Mouse (Mus musculus): ENCODE data around the gene Sox6.
"Not testable (repeated sequence)": the region's sequence is repeated elsewhere in the genome, so short reads cannot be mapped to it uniquely, and the experiment has no call there.

Sox6 gene

DNA sequence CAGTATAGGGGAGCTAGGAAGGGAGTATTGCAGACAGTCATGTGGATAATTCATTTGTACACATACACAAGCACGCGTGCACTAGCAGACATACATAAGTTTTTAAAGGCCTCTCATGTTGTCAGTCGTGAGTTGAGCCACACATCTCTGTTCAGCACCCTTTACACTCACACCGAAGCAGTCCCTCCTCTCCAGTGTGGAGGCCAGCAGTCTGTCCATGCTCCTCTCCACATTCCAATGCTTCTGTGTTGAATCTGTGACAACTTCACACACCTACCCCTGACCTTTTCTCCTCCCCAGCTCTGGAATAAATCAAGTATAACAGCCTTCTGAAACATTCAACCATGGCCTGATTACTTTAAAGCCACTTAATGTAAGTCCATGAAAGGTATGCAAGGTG lies 408.3 kb downstream of the Sox6 start:
- no peak for DNase-seq

DNA sequence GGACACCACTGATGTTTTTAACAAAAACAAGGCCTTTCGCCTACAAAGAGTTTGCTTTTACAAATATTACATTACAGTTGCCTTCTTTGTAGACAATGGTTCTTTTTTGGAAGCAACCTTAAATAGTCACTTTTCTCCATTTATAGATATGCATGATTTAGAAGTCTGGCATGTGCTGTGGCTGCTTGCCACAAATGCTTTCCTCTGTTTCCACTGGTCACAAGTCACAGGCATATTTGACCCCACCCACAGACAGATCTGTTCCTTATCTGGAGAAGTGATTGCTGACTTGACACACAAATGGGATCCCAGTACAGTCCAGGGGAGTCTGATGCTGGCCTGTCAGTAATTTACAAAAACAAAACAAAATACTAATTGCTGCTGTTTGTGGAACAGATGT lies 409.8 kb downstream of the Sox6 start:
- no peak for DNase-seq

DNA sequence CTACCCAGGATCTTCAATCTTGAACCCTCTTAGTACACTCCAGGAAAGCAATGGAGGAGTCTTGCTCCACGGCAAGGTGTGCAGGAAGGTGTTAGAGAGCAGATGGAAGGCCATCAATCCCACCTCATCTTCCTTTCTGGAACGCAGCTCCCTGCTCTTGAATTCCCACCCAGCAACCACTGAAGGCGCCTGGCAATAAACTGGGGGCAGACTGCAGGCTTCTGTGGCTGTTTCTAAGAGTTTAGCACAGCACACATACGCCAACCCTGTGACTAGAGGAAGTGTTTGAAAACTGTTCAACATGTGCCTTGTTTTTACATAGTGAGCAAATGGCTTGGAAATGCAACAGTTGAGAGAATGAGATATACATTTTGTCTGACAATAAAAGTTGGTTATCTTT lies 412.6 kb downstream of the Sox6 start:
- no peak for DNase-seq

DNA sequence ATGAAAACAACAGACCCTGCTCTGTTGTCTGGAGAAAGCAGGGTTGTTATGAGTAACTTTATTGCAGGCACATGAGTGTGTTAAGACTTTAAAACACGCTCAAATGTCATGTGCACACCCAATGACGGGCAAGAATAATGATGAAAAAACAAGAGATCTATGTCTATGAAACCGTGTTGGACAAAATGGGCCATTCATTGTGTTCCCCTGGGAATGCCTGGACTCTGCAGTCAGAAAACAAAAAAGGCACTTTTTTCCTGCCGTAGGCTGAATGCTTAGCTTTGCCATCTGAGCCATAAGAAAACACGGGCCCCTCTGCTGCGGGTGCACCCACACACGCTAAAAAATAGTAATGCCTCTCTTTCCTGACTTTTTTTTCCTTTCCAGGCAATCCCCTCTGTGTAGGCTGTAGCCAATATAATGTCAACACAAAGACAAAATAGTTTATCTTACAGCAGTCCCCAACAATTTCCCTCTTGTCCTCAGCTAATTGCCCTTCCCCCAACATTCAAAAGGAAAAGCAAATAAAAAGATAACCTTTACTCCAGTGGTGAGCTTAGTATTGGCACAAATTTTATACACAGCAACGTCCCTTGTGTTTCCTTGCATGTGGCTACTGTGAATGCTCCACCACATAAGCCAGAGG lies 413.6 kb downstream of the Sox6 start:
- no peak for DNase-seq

DNA sequence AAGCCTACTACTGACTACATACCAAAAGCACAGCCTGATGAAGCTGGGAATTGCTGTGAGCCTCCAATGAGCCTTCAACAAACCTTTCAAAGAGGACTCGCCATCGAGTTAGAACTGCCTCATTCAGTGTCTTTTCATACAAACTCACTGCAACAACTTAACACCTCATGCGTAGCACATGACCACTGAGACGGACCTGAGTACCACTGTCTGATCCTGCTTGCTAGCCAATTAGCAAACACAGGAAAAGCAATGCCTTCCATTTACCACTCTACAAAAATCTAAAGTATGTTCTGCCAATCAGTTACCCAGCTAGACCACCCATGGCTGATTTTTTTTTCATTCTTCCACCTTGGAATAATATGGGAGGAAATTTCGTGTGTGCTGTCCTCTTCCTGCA lies 414.1 kb downstream of the Sox6 start:
- no peak for DNase-seq

DNA sequence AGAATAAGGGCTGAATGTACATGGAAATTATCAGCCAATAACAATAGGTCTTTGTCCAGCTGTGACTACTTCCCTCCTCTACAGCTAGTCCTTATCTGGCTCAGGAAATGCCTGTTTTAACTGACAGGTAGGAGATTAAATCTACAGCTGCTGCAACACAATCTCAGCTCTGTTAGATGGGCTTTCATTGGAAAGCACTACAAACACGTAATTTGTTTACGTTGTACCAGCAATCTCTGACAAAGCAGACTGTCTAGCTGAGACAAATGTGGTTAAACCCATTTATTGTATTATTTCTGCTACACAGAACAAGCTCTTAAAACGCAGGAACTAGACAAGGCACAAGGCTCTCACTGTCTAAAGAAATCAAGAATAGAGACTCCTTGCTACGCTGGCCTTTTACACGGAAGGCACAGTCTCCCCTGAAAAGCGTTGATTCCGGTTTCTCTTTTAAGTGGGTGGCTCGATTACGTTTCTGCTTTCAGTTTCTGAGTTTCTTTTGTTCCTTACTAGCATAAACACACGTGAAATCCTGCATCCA lies 422.8 kb downstream of the Sox6 start:
- DNase-seq: no peak

DNA sequence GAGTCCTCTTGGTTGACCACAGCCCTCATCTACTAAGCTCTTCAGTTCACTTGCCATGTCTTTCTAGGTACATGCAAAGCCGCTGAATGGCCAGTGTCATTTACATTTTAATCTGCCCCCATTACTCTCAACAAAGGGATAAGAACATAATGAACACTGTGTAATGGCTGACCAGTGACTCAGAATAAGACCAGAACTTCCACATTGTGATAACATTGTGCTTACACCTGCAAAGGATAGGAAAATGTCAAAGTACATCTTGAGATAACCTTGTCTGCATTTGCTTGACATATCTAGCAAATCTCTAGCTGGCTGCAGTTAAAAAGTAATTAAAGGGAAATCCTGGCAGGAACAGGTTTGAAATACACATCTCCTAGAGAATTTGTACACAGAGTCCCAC lies 431.1 kb downstream of the Sox6 start:
- no peak for DNase-seq

DNA sequence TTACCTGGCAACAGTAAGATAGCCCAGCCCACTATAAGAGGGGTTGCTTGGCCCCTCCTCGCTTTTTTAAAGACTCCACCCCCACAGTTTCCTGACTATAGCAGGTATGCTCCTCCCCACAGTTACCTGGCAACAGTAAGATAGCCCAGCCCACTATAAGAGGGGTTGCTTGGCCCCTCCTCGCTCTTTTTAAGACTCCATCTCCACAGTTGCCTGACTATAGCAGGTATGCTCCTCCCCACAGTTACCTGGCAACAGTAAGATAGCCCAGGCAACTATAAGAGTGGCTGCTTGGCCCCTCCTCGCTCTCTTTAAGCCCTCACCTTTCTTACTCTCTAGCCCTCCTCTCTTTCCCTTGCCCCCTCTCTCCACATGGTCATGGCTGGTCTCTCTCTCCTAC lies 432.5 kb downstream of the Sox6 start:
- DNase-seq: not testable (repeated sequence)

DNA sequence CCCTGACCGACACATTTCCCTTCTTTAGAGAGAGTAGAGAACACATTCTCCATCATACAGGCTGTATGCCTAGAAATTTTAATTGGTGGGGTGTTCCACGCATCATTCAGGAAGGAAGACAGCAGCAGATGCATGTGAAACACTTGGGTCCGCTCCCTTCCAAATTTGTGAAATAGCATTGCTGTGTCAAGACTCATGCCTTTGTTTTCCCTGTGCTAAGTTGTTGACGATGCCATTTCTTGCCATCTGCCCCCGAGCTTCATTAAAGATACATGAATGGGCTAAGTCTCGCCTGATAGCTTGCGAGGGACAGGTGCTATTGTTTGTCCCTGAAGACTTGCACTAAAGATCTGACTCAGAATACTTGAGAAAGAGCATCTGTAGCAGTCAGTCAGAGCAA lies 433.7 kb downstream of the Sox6 start:
- no peak for DNase-seq

DNA sequence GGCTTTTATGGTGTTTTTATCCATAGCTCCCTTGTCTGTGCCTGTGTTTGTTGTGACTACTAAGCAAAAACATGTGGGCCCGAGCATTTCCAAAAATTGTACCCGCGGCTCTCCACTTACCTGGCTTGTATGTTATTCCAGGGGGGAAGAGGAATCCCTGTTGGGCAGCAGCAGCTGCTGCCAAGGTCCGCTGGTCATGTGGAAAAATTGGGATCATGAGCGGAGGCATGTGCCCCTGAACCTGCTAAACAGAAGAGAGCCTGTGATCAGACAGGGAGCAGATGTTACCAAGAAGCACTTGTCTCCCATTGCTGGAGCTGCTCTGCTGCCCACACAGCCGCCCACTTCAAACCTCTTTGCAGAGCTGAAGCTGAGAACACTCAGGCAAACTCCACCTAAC lies 441.2 kb downstream of the Sox6 start:
- DNase-seq: no peak

DNA sequence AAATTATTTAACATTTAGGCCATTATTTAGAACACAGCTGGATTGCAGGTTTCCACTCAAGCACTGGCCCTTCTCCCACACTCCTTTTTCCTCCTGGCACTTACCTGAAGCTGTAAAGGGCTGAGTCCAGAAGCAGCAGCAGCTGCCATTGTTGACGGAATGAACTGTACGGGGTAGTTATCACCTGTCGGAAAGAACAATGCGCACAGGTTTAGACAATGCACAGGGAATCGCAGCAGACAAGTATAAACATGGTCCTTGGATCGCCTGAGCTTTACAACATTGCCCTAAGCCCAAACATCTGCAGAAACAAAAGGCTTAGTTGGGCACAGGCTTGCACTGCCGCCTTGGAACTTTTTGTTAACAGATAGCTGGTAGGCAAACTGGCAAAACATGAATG lies 458.1 kb downstream of the Sox6 start:
- DNase-seq: no peak

DNA sequence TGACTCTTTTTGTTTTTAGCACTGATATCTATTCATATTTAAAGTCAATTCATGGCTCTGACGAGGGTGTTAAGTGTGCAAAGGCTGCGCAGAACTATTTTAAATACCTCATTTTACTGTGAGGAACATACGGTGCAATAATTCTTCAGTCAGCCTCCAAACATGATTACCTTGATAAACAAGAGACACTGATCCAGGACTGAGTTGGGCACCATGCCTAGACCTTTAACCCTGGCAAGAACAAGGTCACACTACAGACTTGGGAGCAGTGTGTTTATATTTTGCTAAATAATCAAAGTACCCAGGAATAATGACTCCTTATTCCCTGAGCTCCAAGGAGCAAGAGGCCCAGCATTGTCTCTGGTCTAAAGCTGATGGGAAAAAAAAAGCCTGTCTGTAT lies 458.8 kb downstream of the Sox6 start:
- DNase-seq: no peak

DNA sequence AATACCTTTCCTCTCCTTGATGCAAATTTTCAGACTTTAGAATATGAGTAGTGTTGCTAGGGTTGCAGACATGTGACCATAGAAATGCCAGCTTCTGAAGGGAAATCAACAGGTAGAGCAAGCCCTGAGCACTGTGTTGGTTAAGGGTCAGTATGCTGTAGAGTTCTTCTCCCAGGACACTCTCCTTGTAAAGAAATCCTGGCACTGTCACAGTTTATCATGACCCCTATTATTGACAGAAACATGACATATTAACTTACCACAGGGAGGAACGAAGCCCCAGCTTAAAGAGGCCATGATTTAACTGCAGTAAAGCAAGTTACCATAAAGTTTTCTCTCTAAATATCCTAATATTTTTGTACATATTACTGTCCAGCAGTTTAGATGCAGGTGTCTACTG lies 462.2 kb downstream of the Sox6 start:
- no peak for DNase-seq

DNA sequence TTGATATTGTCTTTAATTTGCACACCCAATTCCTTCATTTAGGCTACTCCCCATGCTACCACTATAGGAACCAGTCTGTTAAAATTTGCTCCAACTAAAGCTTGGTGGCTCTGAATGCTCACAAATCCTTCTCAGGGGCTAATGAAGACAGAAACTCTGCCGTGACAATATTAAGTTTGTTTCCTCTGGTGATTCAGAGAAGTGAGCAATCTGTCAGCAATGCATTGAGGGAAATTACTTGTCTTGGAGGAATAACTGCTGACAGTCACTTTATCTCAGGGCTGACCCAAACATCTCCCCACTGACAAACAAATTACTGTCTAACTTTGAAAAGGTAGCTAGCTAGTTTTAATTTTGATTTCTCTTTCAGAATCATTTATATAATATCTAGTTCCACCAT lies 463.8 kb downstream of the Sox6 start:
- no peak for DNase-seq

DNA sequence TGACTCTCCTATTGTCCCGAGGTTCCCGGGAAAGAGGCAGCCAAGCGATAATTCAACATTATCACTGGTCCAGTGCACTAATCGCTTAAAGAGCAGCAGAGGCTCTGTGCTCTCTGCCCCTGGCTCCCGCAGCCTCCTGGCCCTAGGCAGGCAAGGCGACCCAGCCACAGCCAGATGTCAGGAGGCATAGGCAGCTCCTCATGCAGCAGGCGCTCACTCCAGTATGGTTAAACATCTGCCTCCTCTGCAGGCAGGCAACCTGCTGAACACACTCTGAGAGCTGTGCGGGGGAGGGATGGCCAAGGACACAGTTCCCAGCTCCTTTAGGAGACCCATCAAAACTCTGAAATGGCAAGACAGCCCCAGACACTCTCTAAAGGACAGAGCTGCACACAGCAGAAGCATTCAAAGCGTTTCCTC lies 469.8 kb downstream of the Sox6 start:
- no peak for DNase-seq

DNA sequence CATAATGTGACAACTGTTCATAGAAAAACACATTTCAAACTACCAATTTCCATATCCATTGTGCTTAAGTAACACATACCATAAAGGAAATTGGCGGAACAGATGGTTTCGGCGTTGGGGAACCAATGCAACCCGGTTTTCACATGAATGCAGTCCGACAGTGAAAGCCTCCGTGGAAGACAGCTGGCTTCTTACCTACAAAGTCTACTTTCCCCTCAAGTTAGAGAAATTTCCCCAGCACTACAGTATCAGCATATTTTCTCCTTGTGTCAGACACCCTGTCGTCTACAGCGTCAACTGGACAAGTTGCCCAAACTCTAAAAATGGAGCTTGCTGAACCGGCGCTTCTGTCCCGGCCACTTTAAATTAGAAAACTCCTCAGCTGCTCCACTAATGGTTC lies 470.3 kb downstream of the Sox6 start:
- DNase-seq: no peak

DNA sequence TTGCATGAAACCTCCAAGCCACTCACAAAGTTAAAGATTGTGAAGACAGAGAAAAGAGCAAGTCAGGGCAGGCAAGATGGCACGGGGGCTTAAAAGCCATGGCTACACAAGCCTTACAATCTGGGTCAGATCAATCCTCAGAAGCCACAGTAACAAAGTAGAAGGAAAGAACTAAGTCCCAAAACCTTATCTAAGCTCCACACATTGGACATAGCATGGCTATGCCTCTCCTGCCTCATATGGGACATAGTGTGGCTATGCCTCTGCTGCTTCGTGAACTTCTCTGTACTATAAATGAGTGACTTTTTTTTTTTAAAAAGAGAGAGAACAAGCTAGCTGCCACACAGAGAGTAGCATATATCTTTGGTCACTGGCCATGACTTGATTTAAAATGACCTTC lies 471.8 kb downstream of the Sox6 start:
- no peak for DNase-seq

DNA sequence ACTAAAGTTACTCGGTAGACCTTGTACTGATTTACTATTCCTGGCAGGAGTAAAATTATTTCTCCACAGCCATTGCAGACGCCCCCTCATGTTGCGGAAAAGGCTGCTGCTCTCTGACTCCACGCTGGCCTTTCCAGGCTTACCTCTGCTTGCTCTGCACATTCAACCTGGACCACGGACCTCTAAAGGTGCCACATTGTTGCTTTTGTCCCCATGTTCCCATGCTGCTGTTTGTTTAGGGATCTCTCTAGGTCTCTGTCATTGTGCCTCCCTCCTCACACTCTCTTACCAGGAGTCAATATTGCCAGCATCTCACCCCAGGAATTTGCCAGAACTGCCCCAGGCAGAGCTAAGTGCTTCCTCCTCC lies 473.6 kb downstream of the Sox6 start:
- DNase-seq: no peak

DNA sequence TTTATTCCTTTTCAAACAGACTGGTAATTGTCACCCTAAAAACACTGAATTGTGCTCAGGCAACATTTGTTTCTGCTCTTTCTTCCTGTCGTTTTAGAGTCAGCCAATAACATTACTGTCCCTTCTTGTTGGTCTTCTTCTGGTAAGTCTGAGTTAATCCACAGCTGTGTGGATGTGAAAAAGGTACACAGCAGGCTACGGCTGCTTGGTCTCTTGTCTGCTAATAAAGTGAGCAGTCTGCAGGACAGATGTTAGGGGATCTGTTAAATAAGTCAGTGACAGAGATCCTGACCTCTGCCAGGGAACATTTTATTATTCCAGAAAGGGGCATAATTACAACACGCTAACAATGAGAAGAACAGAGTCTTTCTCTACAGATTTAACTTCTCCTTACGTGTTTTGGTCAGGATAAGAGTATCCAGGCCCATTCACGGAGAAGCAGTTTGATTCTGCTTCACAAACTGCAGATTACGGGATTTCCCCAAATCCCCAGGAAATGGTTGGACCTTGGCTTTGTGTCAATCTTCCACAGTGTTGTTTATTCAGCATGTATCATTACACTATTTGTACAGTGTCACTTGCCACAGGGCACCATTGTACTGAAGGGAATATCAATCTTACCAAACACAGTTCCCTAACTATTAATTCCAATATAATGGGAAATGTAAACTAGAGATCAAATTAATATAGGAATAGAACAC lies 474.1 kb downstream of the Sox6 start:
- no peak for DNase-seq

DNA sequence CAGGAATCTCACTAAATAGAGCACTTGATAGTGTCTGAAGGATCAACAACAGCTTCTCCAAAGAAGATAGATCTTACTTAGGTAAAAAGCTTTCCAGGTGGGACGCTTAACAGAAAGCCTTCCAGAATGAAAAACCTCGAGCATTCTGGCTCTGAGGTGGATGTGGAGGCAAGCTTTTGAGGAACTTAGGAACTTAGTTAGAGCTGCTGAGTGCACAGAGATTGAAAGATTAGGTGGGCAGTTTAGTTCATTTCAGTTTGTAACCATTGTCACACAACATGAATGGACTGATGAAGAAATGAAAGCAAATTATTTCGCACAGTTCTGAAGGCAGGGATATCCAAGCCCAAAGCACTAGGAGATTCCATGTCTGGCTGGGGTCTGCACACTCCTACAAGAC lies 481.9 kb downstream of the Sox6 start:
- DNase-seq: no peak

DNA sequence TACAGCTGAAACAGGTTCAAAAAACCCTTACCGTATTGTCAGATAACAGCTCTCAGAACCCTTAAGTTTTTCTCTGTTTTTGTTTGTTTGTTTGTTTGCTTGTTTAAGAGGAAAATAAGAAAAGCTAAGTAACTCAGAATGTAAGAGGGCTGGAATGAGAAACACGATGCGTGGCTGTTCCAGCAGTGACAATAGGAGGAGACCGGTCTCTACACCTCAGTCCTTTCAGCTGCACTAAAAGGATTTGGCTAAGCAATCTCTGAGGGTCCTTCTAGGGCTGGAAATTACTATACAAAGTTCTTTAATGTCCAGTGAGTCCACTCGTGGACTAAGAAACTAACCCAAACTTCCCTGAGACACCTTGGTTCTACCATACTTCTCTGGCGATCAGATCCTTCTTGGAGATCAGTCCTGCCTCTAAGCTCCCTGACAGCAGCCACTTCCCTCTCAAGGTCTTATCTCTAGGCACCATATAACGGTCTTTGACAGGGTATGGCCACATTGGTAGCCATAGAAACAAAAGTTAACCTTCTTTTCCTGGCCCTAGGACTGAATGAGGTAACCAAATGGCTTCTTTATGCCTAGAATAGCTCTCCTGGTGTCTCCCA lies 488.3 kb downstream of the Sox6 start:
- DNase-seq: no peak

DNA sequence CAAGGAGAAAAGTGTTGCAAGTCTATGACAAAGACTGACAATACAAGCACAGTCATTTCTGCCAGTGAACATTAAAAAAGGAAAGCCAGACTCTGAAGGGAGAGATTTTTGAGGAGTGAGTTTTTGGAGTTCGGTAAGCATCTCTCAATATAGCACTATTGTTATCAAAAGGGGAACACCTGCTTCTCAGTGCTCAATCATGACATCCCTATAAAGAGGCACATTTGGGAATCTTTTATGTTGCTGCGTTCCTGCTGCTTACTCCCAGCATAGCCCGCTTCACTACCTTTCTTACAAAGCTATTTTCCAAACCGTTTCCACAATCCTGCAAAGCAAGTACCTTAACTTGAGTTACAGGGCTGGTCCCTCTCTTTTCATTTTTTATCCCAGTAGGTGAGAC lies 488.9 kb downstream of the Sox6 start:
- DNase-seq: no peak

DNA sequence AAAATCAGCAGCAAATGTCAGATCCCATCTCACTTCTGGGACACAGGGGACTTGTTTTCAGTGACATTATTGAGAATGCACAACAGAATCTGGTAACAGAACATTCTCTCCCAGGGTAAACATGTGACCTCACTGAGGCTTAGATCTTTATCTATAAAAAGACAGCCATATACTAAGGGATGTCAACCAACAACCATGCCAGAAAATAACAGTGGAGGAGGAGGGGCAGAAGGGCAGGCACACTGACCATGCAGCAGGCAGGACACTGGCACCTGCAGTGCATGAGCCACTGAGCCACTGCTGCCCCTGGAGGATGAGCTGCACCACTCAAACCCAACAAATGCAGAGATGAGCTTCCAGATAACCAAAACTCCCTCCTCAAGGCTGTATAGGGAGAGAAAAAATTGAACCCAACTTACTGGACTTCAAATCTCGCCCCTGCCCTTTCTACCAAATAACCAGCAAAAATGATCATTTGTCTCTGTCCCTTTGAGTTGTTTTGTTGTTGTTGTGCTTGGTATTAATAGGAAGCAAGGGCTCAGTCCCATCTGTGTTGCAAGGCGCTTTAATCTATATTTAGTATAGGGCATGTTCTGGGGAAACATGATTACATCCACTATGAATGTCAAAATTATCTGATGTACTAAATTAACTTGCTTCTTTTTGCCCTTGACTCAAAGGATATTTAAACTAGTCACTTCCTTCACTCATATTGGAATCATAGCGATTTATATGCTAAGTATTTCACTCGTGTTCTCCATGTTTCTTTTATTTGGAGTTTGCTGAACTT lies 492.8 kb downstream of the Sox6 start:
- no peak for DNase-seq

DNA sequence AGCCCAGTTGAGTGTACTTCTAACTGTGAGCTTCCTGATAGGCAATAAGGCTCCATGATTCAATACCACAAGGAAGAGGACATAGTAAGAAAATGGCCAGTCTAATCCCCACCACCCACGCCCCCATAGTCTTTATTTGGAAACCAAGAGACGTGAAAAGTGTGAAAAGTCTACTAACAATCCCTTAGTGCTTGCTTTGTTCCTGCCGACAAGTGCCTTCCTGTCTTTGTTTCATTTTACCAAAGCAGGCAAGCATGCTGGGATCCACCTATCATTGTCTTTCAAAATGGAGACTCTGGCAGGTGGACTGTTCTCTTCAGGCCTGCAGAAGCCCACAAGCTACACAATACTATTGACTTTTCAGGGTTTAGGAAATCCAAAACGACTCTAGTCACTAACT lies 495.0 kb downstream of the Sox6 start:
- DNase-seq: no peak

All from cerebellum, adult 8-10 months (tissue).